Comparison of ENCODE assay signal across 8 mouse cellular contexts in the genomic region with DNA sequence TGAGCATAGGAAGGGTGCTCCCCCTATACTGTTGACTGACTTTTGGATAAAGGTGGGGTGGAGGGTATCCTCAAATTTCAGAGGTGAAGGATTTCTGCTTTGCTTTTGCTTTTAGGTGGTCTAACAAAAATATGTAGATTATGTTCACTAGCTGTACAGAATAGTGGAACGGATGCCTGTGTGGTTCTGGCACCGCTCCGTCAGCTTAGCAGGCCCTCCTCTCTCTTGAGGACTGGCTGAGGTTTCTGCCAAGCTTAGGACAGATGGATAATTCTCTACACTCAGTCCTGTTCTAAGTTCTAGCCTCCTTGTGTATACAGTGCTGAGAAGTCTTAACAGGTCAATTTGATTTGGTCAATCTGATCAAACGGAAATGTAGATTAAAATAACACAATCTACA. TPM values are rescaled to one million over a fixed set of nuclear protein-coding genes. Genes with fewer than 3 reads are reported as not detected.
DNase-seq lines count a peak whose midpoint lies in the region; ATAC-seq lines count a peak whose summit lies in the region.

No protein-coding gene starts in this region.

- peak overlapping the region; percentile 69 for H3K9ac ChIP-seq in heart, embryonic 15.5 days

- H3K9me3 ChIP-seq in heart, embryonic 15.5 days (replicated peaks), result no peaks in the 10 kb centered on the region

- DNase-seq in kidney, adult 11 months, result peak; percentile 23
- no peak for DNase-seq in kidney, postnatal 36 days
- peak; percentile 54 for DNase-seq in NIH3T3 (ENCODE audit: low read depth)
- no peak for DNase-seq in adrenal gland, adult 2 months
- no peak for DNase-seq in left cerebral cortex, postnatal 10 days (ENCODE audit: extremely low spot score in 1 of 2, low spot score in 2 of 2)
- no peak for DNase-seq in left cerebral cortex, postnatal 14 days (ENCODE audit: low spot score in 2 of 2)

- peak overlapping the region; percentile 75 for H3K4me3 ChIP-seq in heart, embryonic 15.5 days
- peak overlapping the region; percentile 73 for H3K4me3 ChIP-seq in macrophage (ENCODE audit: inconsistent target)

- H3K27me3 ChIP-seq in heart, embryonic 15.5 days, result 0 out of 2 replicates have a peak, but pooled peaks cover 9% of the 10 kb centered on the region

- WGBS in heart, embryonic 15.5 days, result 52% methylated on average over 4 of the region's 4 CpGs
- 82% methylated on average over 4 of the region's 4 CpGs for WGBS in macrophage (ENCODE audit: missing documents)

- H3K79me2 ChIP-seq in macrophage (ENCODE audit: inconsistent target), result no peaks in the 10 kb centered on the region; the same call in 1 of the 2 replicates

- peaks cover 20% of the 10 kb centered on the region for H3K4me1 ChIP-seq in heart, embryonic 15.5 days (replicated peaks)

- H3K27ac ChIP-seq in heart, embryonic 15.5 days, result peak overlapping the region; percentile 83; the same call in 1 of the 2 replicates
- H3K27ac ChIP-seq in macrophage, result peak overlapping the region; percentile 35; the same call in 1 of the 2 replicates

- H3K36me3 ChIP-seq in heart, embryonic 15.5 days, result peaks cover 20% of the 10 kb centered on the region
- peaks cover 23% of the 10 kb centered on the region; the same call in 1 of the 2 replicates for H3K36me3 ChIP-seq in macrophage (ENCODE audit: inconsistent target)

- peak overlapping the region; percentile 91 for H3K4me2 ChIP-seq in heart, embryonic 15.5 days

- intact Hi-C loops in left cerebral cortex, postnatal 10 days (cut with DNase I), result no loop called here
- intact Hi-C loops in left cerebral cortex, postnatal 14 days (cut with DNase I), result loop anchor here (10.0 kb wide), 1 partner anchor 244 kb away; a partner anchor contains a TSS

- ATAC-seq in heart, embryonic 15.5 days (replicated peaks; ENCODE audit: insufficient number of reproducible peaks, insufficient read depth, low FRiP score, low read depth), result no peak

RNA-seq across cellular contexts. Expression of a gene that starts 5.1 kb away (rescaled TPM):
- polyA plus RNA-seq in heart, embryonic 15.5 days (2015; fragmentation: Nextera tagmentation; extraction: Ambion mirVana), result 2.4 and 4.2 TPM in 2 replicates
- total RNA-seq in macrophage (2018; cell fraction: chromatin; rRNA removed), result 1 to 10 TPM in 5 of 26 experiments, not detected in 21; 1.5 to 6.2 (median 3.6) TPM
- total RNA-seq in macrophage (2018; cell fraction: cytosol; rRNA removed), result 1 to 10 TPM in 1 of 26 experiments, under 1 TPM in 10, not detected in 15; 0.05 to 1.6 (median 0.09) TPM
- 1 to 10 TPM in 2 of 26 experiments, under 1 TPM in 2, not detected in 22; 0.60 to 2.1 (median 0.93) TPM for total RNA-seq in macrophage (2018; cell fraction: nucleus; rRNA removed)
- polyA plus RNA-seq in macrophage (2018), result 0.17 TPM in 1 of 3 replicates, not detected in the others
- total RNA-seq in adrenal gland, adult 2 months (2021), result 1 to 10 TPM in 1 of 2 experiments, under 1 TPM in 1; 0.58 to 2.5 TPM
- polyA plus RNA-seq in adrenal gland, adult 2 months (2012; rRNA removed), result 1.5 and 2.0 TPM in 2 replicates
- 10 to 100 TPM; 61.1 to 62.5 TPM for total RNA-seq in left cerebral cortex, postnatal 10 days (2021)
- 10 to 100 TPM; 33.2 to 35.3 TPM for total RNA-seq in left cerebral cortex, postnatal 14 days (2021)

RNA-seq across cellular contexts. Expression of a gene that starts 9.7 kb away (rescaled TPM):
- 74.4 and 99.1 TPM in 2 replicates for polyA plus RNA-seq in heart, embryonic 15.5 days (2015; fragmentation: Nextera tagmentation; extraction: Ambion mirVana)
- total RNA-seq in macrophage (2018; cell fraction: chromatin; rRNA removed), result 100 to 1,000 TPM in 21 of 26 experiments, 10 to 100 TPM in 5; 70.8 to 344 (median 186) TPM
- 10 to 100 TPM; 34.7 to 75.0 (median 65.2) TPM for total RNA-seq in macrophage (2018; cell fraction: cytosol; rRNA removed)
- total RNA-seq in macrophage (2018; cell fraction: nucleus; rRNA removed), result 100 to 1,000 TPM in 16 of 26 experiments, 10 to 100 TPM in 10; 56.2 to 257 (median 136) TPM
- polyA plus RNA-seq in macrophage (2018), result 68.1 to 87.2 TPM (median 71.0 TPM) in 3 replicates
- total RNA-seq in adrenal gland, adult 2 months (2021), result 100 to 1,000 TPM; 119 to 126 TPM
- polyA plus RNA-seq in adrenal gland, adult 2 months (2012; rRNA removed), result 284 TPM in 2 replicates
- total RNA-seq in left cerebral cortex, postnatal 10 days (2021), result 100 to 1,000 TPM; 116 to 122 TPM
- total RNA-seq in left cerebral cortex, postnatal 14 days (2021), result 100 to 1,000 TPM; 122 to 140 TPM

RNA-seq across cellular contexts. Expression of a gene that starts 18.0 kb away (rescaled TPM):
- polyA plus RNA-seq in heart, embryonic 15.5 days (2015; fragmentation: Nextera tagmentation; extraction: Ambion mirVana), result 0.09 and 0.15 TPM in 2 replicates
- total RNA-seq in macrophage (2018; cell fraction: chromatin; rRNA removed), result not detected
- not detected for total RNA-seq in macrophage (2018; cell fraction: cytosol; rRNA removed)
- total RNA-seq in macrophage (2018; cell fraction: nucleus; rRNA removed), result not detected
- polyA plus RNA-seq in macrophage (2018), result not detected in 3 replicates
- total RNA-seq in adrenal gland, adult 2 months (2021), result 1 to 10 TPM; 1.3 TPM
- polyA plus RNA-seq in adrenal gland, adult 2 months (2012; rRNA removed), result 0.77 and 0.78 TPM in 2 replicates
- under 1 TPM; 0.08 to 0.24 TPM for total RNA-seq in left cerebral cortex, postnatal 10 days (2021)
- under 1 TPM in 1 of 2 experiments, not detected in 1; 0.09 TPM for total RNA-seq in left cerebral cortex, postnatal 14 days (2021)

RNA-seq across cellular contexts. Expression of a gene that starts 29.2 kb away (rescaled TPM):
- 12.4 and 13.9 TPM in 2 replicates for polyA plus RNA-seq in heart, embryonic 15.5 days (2015; fragmentation: Nextera tagmentation; extraction: Ambion mirVana)
- total RNA-seq in macrophage (2018; cell fraction: chromatin; rRNA removed), result 1 to 10 TPM in 21 of 26 experiments, under 1 TPM in 2, not detected in 3; 0.89 to 9.8 (median 5.7) TPM
- total RNA-seq in macrophage (2018; cell fraction: cytosol; rRNA removed), result 10 to 100 TPM in 17 of 26 experiments, 1 to 10 TPM in 9; 7.6 to 24.7 (median 13.3) TPM
- total RNA-seq in macrophage (2018; cell fraction: nucleus; rRNA removed), result 10 to 100 TPM in 6 of 26 experiments, 1 to 10 TPM in 20; 1.3 to 14.1 (median 6.9) TPM
- 10.2 to 18.1 TPM (median 14.4 TPM) in 3 replicates for polyA plus RNA-seq in macrophage (2018)
- 10 to 100 TPM; 37.2 to 44.3 TPM for total RNA-seq in adrenal gland, adult 2 months (2021)
- 43.9 and 60.3 TPM in 2 replicates for polyA plus RNA-seq in adrenal gland, adult 2 months (2012; rRNA removed)
- total RNA-seq in left cerebral cortex, postnatal 10 days (2021), result 1 to 10 TPM; 7.3 to 8.0 TPM
- total RNA-seq in left cerebral cortex, postnatal 14 days (2021), result 1 to 10 TPM; 8.3 to 9.1 TPM

RNA-seq across cellular contexts. Expression of a gene that starts 37.2 kb away (rescaled TPM):
- polyA plus RNA-seq in heart, embryonic 15.5 days (2015; fragmentation: Nextera tagmentation; extraction: Ambion mirVana), result 125 and 179 TPM in 2 replicates
- total RNA-seq in macrophage (2018; cell fraction: chromatin; rRNA removed), result 10 to 100 TPM in 19 of 26 experiments, 1 to 10 TPM in 7; 3.6 to 47.2 (median 18.3) TPM
- total RNA-seq in macrophage (2018; cell fraction: cytosol; rRNA removed), result 10 to 100 TPM; 19.9 to 51.8 (median 36.2) TPM
- total RNA-seq in macrophage (2018; cell fraction: nucleus; rRNA removed), result 10 to 100 TPM; 15.7 to 89.8 (median 51.7) TPM
- polyA plus RNA-seq in macrophage (2018), result 21.8 to 51.0 TPM (median 46.5 TPM) in 3 replicates
- total RNA-seq in adrenal gland, adult 2 months (2021), result 10 to 100 TPM; 40.3 to 62.0 TPM
- 64.1 and 75.1 TPM in 2 replicates for polyA plus RNA-seq in adrenal gland, adult 2 months (2012; rRNA removed)
- total RNA-seq in left cerebral cortex, postnatal 10 days (2021), result 1 to 10 TPM; 5.1 to 5.5 TPM
- total RNA-seq in left cerebral cortex, postnatal 14 days (2021), result 1 to 10 TPM; 4.5 to 4.9 TPM

Comparison
In these comparisons a context has a peak if more than half of its experiments do, and no peak if none do; other contexts are left out.
1. DNase-seq: peak in kidney, adult 11 months (single experiment) and NIH3T3 (single experiment); none in kidney, postnatal 36 days (0 of 2), adrenal gland, adult 2 months (single experiment), left cerebral cortex, postnatal 10 days (0 of 2) and left cerebral cortex, postnatal 14 days (0 of 2).
2. RNA of a gene that starts 5.1 kb away (total RNA-seq): 61.1 to 62.5 TPM in left cerebral cortex, postnatal 10 days and 33.2 to 35.3 TPM in left cerebral cortex, postnatal 14 days; 0.58 to 2.5 TPM in adrenal gland, adult 2 months; every median in the first group is over 4 times any median in the second.